Comparison of ENCODE assay signal across 18 mouse cellular contexts in genomic region chr8:115126674-115127073, GRCm38 (mm10).
DNase-seq lines count a peak whose midpoint lies in the region; ATAC-seq lines count a peak whose summit lies in the region.
"Had no signal": no experiment of that assay in that cellular context is flagged by ENCODE, and none has a peak within 500 bp of the region (broad histone marks: within the 10 kb centered on the region; RNA-seq: fewer than 3 reads in every experiment).

No protein-coding gene starts in this region.

- ATAC-seq in inflammation-experienced regulatory T-cells, adult 6 months, result peak; percentile 37
- ATAC-seq: forebrain, embryonic 13.5 days; forebrain, embryonic 16.5 days; intestine, embryonic 15.5 days had no signal

- peak; percentile 56 for DNase-seq in heart, adult 11 months
- DNase-seq in heart, adult 18-20 months, result no peak
- peak; percentile 52 for DNase-seq in fat pad, adult 2 months (ENCODE audit: extremely low read depth, low read depth, low spot score)
- no peak for DNase-seq in spleen, postnatal 4 days (ENCODE audit: low spot score in 2 of 2)
- no peak for DNase-seq in kidney, adult 11 months
- DNase-seq: adrenal gland, adult 2 months; adrenal gland, postnatal 14 days; cerebellum, adult 11-12 months; cerebellum, adult 8-10 months; cerebellum, postnatal 10 days; cerebellum, postnatal 36 days; embryo, embryonic 11 days; gastrocnemius, postnatal 10 days; gastrocnemius, postnatal 36 days had no signal

Comparison
In these comparisons a context has a peak if more than half of its experiments do, and no peak if none do; other contexts are left out.
1. DNase-seq: peak in heart, adult 11 months (single experiment) and fat pad, adult 2 months (single experiment); none in heart, adult 18-20 months (0 of 2), spleen, postnatal 4 days (0 of 2) and kidney, adult 11 months (single experiment).